Mouse (Mus musculus) lung, adult 18-20 months (tissue): Measurements from ENCODE around the gene Thegl.
"Not testable (repeated sequence)": the region's sequence is repeated elsewhere in the genome, so short reads cannot be mapped to it uniquely, and the experiment has no call there.

Source experiments
- DNase-seq, 2 experiments: peaks; one replicate each; pipeline ENCODE4 v3.0.0; 2022; ENCODE audit warnings: mixed read lengths in 2 of 2

Thegl gene

GRCm38 (mm10) chr5:77015544-77016482, at the start of gene Thegl:
TSS of gene Thegl (plus strand) at chr5:77016023.
- peak; percentile 80 to 90 for DNase-seq

DNA sequence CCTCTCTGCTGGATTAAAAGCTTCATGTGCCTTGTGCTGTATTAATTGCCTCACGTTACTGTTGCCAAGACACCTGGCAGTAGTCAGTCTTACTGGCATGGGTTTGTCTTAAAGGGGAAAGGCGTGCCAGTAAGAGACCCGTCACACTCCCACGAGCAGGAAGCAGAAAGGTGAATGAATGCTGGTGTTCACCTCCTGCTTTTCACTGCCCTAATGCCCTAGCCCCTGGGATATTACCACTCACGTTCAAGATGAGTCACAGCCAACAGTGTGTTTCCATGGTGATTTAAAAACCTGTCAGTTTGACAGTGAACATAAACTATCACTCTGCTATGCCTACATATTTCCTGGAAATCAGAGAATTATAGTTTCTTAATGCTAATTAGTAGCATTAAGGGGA, 46.6 kb upstream of the Thegl start:
- no peak for DNase-seq

DNA sequence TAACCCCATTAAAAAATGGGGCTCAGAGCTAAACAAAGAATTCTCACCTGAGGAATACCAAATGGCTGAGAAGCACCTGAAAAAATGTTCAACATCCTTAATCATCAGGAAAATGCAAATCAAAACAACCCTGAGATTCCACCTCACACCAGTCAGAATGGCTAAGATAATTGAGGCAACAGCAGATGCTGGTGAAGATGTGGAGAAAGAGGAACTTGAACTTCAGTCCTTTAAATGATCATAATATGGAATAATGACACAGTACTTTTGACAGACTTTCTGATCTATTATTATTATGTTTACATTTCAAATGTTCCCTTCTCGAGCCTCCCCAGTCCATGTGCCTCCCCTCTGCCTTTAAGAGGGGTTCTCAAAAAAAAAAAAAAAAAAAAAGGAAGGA, 44.7 kb upstream of the Thegl start:
- not testable (repeated sequence) for DNase-seq

DNA sequence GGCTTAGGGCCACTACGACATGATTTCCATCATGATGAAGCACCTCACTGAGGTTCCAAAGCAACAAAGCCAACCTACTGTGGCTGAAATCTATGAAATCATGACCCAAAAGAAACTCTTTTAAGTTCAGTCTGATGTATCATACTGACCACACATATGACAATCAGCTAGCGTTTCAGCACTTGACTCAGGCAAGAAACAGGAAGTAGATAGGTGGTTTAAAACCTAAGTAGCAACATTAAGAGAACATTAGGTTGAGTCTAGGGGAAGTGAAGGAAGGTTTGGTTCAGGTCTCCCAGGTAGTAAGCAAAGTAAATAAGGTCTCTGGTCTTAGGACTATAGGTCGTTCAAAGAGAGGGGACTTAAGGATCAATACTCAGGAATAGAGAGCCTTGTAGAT, 42.3 kb upstream of the Thegl start:
- no peak for DNase-seq

- DNase-seq = no peak
These were observed 41.6 kb upstream of the Thegl start for GRCm38 (mm10) chr5:76974207-76974553.

DNA sequence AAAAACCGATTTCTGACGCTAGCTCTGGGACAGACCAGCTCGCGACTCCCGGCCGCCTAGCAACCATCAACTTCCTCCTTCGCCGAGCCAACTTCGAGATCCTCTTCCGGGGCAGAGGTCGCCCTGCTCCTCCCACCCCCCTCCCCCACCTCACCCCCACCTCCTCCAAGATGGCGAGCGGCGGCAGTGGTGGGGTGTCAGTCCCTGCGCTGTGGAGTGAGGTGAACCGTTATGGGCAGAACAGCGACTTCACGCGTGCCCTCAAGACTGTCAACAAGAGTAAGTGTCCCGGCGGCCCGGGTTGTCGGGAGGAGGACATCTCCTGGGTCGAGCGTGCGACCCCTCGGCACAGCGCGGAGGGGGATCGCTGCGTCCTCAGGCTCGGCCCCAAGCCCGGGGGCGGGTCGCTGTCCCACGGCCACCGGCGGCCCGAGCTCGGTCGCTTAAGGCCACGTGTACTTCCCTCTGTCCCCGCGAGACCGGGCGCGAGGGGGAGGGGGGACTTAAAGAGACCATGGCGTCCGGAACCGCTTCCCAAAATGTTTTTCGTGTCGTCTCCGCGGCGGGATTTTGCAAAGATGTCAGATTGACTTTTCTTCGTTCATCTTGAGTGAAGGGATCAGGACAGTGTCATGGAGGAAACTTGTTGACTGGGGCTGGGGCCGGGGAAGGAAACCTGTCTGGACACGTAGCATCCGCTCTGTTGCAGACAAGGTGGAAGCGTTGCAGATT, 41.1 kb upstream of the Thegl start, which contains the start of gene Srp72:
Srp72 (plus strand) TSS at position 130 of the 732 bp plus-strand sequence.
- peak; percentile 80 to 82 for DNase-seq

GRCm38 (mm10) chr5:76975736-76976135, 40.1 kb upstream of the Thegl start:
- no peak for DNase-seq

DNA sequence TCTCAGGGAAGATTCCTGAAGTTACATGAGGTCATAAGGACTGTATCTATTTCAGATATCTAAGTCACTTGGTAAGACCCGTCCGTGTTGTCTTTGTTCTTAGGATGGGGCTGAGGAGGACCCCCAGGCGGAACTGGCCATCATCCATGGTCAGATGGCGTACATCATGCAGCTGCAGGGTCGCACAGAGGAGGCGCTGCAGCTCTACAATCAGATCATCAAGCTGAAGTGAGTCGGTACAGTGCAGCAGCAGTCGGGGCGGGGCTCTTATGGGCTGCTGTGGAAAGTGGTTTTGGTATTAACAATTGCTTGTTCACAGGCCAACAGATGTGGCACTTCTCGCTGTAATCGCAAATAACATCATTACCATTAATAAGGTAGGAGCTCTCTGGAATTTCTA, 31.8 kb upstream of the Thegl start:
- DNase-seq = no peak

DNA sequence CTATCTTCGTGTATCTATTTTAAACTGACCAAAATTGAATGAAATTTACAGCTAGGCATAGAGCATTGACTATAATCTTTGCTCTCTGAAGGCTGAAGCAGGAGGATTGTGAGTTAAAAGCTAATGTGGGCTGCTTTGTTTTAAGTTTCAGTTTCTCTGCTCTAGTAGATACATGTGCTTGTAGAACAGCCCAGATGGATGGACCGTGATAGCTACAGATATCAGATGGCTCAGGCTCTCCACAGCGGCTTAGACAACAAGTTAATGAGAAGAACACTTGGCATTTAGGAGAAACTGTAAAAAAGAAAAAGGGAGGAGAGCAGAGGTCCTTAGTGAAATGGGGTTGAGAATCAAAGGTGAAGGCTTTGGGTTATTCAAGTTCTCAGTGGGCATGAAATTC, 25.0 kb upstream of the Thegl start:
- no peak for DNase-seq

- no peak for DNase-seq
These were observed 22.5 kb upstream of the Thegl start for GRCm38 (mm10) chr5:76993174-76993814.

- no peak for DNase-seq
These were observed 17.4 kb upstream of the Thegl start for GRCm38 (mm10) chr5:76998416-76998815.

DNA sequence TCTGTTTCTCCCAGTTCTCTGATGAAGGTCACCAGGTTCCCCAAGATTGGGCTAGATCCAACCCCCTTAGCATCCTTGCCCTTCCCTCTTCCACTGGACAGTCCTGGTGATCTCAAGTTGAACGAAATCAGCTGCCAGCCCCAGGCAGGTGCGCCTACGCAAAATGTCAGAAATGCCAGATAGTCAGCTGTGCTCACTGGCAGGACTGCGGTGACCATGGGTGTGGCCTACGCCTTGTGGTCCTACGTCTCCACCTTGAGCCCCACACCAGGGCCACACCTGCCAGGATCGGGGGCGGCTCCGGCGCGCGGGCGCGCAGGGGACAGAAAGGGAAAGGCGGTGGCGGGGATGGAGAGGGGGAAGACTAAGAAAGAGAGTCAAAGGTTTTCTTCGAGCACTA, 14.6 kb upstream of the Thegl start:
- DNase-seq = no peak

GRCm38 (mm10) chr5:77004051-77004821, 11.6 kb upstream of the Thegl start, which contains the start of gene Arl9:
TSS of gene Arl9 (plus strand) at chr5:77004055.
- DNase-seq = no peak

- DNase-seq = no peak
These were observed 5.5 kb upstream of the Thegl start for GRCm38 (mm10) chr5:77010352-77010751.

- no peak for DNase-seq
These were observed 4.7 kb upstream of the Thegl start for GRCm38 (mm10) chr5:77011082-77011481.

DNA sequence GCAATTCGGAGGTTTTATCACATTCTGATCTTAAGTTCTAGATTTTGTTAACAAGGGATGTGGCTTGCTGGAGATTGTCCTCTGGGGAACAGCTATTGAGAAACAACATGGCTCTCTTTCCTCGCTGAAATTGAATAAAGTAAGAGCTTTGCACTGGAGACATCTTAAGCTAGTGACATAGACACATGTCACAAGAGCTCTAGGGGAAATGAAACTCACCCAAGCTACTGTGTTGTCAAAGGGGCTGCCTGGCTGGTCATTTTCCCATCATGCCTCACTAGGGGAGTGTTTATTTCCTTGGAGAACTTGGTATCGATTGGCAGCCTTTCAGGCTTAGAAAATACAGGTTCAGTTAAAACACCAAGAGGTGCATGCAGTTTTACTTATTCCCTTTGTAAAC, 2.7 kb upstream of the Thegl start:
- no peak for DNase-seq

GRCm38 (mm10) chr5:77028034-77028433, 12.2 kb downstream of the Thegl start:
- no peak for DNase-seq

DNA sequence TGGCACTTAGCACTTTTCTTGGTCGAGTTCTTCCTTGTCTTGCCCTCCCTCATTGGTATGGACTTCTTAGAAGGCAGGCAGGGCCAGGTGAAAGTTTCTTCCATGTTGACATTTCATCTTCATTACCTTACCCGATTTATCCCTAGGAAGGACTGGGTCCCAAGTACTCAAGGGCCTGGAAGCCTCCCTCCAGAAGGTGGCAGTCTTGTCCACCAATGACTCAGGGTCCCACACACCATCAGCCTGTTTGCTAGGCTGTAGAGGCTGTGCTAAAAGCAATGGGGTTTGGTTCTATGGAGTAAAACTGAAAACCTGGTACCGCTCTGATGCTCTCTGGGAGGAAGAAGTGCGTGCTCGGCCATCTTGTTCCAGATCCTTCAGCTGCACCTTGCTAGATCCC, 13.9 kb downstream of the Thegl start:
- peak; percentile 51 to 67 for DNase-seq

- not testable (repeated sequence) for DNase-seq
These were observed 19.3 kb downstream of the Thegl start for GRCm38 (mm10) chr5:77035101-77035500.

DNA sequence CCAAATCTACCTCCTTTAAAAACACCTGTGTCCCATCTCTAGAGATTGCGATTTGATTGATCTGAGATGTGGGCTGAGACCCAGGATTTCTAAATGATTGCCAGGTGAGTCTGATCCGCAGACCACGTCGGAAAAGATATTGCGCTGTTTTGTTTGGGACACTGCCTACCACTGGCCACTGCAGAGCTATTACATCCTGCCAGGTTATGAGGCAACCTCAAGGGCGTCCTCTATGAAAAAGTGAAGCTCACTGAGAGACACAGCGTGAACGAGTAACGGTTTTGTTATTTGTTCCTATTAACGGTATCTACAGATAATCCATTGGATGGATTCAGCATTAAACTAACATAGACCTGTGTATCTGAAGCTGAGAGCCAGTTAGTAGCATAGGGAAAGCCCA, 22.6 kb downstream of the Thegl start:
- DNase-seq = no peak

- no peak for DNase-seq
These were observed 23.6 kb downstream of the Thegl start for GRCm38 (mm10) chr5:77039391-77039790.

- DNase-seq = no peak
These were observed 28.5 kb downstream of the Thegl start for GRCm38 (mm10) chr5:77044362-77044761.

DNA sequence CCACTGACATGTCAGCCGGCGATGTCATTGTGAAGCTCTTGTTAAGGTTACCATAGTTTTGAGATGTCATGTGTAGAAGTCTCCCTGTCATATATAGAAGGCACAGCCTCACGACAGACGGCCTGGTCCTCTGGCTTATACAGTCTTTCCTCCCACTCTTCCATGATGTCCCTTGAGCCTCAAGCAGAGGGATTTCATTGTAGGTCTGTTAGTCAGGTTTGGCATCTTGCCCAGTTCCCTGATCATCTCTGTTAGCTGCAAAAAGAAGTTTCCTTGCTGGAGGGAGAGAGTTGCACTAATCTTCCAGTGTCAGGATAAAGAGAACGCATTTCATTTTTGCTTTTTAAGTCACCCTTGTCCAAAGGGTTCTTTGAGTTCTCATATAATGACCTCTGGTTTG, 36.8 kb downstream of the Thegl start:
- DNase-seq = no peak
